Comparison of ENCODE assay signal across 8 mouse cellular contexts in genomic region chr12:12622712-12623292, GRCm38 (mm10).
DNase-seq lines count a peak whose midpoint lies in the region; ATAC-seq lines count a peak whose summit lies in the region.

No protein-coding gene starts in this region.

- no peak overlapping the region for H3K4me2 ChIP-seq in hindbrain, embryonic 14.5 days (replicated peaks)

- no peaks in the 10 kb centered on the region for H3K9me3 ChIP-seq in hindbrain, embryonic 14.5 days (ENCODE audit: control insufficient read depth, low read length)

- WGBS in hindbrain, embryonic 14.5 days: 10% methylated on average over 5 of the region's 5 CpGs

- no peak overlapping the region for H3K4me3 ChIP-seq in hindbrain, embryonic 14.5 days (replicated peaks; ENCODE audit: low read length)

- H3K4me1 ChIP-seq in hindbrain, embryonic 14.5 days (replicated peaks; ENCODE audit: control insufficient read depth, insufficient read depth, low read length): no peaks in the 10 kb centered on the region

- DNase-seq in R1 (ENCODE audit: low read depth, low spot score): peak; percentile 74
- DNase-seq in cerebellum, adult 9-10 months: peak; percentile 69
- DNase-seq in frontal cortex, adult 2 months (ENCODE audit: extremely low spot score in 1 of 2, low spot score in 1 of 2): peak; percentile 77 to 95
- DNase-seq in hindbrain, embryonic 14.5 days (ENCODE audit: low spot score): peak; percentile 89
- peak; percentile 79 to 88 for DNase-seq in layer of hippocampus, postnatal 14 days (ENCODE audit: low spot score in 2 of 2)
- peak; percentile 92 for DNase-seq in lung, postnatal 10 days
- DNase-seq in retina, postnatal 7 days (ENCODE audit: low read depth, low spot score): peak; percentile 81
- peak; percentile 34 for DNase-seq in urinary bladder, postnatal 10 days (ENCODE audit: low spot score)

- no peak overlapping the region for H3K9ac ChIP-seq in hindbrain, embryonic 14.5 days

- ATAC-seq in hindbrain, embryonic 14.5 days (ENCODE audit: low FRiP score): peak; percentile 90

- no peak overlapping the region for H3K27ac ChIP-seq in hindbrain, embryonic 14.5 days

- no peaks in the 10 kb centered on the region for H3K27me3 ChIP-seq in hindbrain, embryonic 14.5 days (ENCODE audit: control insufficient read depth, insufficient read depth, low read length)

- no peaks in the 10 kb centered on the region for H3K36me3 ChIP-seq in hindbrain, embryonic 14.5 days (replicated peaks; ENCODE audit: control insufficient read depth, insufficient read depth)

Comparison
In these comparisons a context has a peak if more than half of its experiments do, and no peak if none do; other contexts are left out.
1. DNase-seq: peak in every context shown above with its lines; median percentile 92 in lung, postnatal 10 days; 89 in hindbrain, embryonic 14.5 days; 86 in frontal cortex, adult 2 months; 84 in layer of hippocampus, postnatal 14 days; 81 in retina, postnatal 7 days; 74 in R1; 69 in cerebellum, adult 9-10 months; 34 in urinary bladder, postnatal 10 days.